Mouse (Mus musculus): ENCODE results near the gene Gli1. TPM values are rescaled to one million over a fixed set of nuclear protein-coding genes. Genes with fewer than 3 reads are reported as not detected.
A peak's percentile ranks its signal among the peaks of the same experiment; 100 is the strongest.

The Gli1 gene
- total and polyA plus RNA-seq, 3 experiments = 0.10 to 0.42 TPM; not detected in 1

GRCm38 (mm10) chr10:127339683-127340576 lies 1.8 kb downstream of the Gli1 start:
- TF ChIP-seq E2F4 (IDR thresholded peaks at IDR 0.05; ENCODE audit: insufficient replicate concordance, low read depth, low read length) (no peak), NELFE (IDR thresholded peaks at IDR 0.05; ENCODE audit: low read depth, low read length) (no peak), KAT2A (IDR thresholded peaks at IDR 0.05; ENCODE audit: insufficient replicate concordance, low read length) (no peak), MAFK (IDR thresholded peaks at IDR 0.05; ENCODE audit: insufficient replicate concordance, low read length) (no peak), CHD1 (IDR thresholded peaks at IDR 0.05; ENCODE audit: low read depth, low read length) (no peak), MEF2A (IDR thresholded peaks at IDR 0.05; ENCODE audit: borderline replicate concordance, low read depth, low read length) (no peak), JUND (conservative IDR thresholded peaks at IDR 0.05; ENCODE audit: low read depth, low read length) (no peak), PAX5 (IDR thresholded peaks at IDR 0.05; ENCODE audit: low read length) (no peak), BHLHE40 (IDR thresholded peaks at IDR 0.05; ENCODE audit: low read depth, low read length) (no peak), POLR2AphosphoS2 (IDR thresholded peaks at IDR 0.05; ENCODE audit: low read depth, low read length) (no peak)
- Histone ChIP-seq H3K9me3 (replicated peaks; ENCODE audit: low read length) (peaks cover 4% of the 10 kb centered on the region), H3K4me1 (ENCODE audit: control insufficient read depth in 1 of 2, insufficient read depth in 2 of 2) (peaks cover 0 to 31% of the 10 kb centered on the region in 2 experiments; a peak in 2 of 4 replicates), H3K27me3 (replicated peaks) (peaks cover 38% of the 10 kb centered on the region), H3K4me2 (ENCODE audit: insufficient read depth, low read depth, poor library complexity, severe bottlenecking) (peak overlapping the region; percentile 100), H3K36me3 (replicated peaks in 1 of 2; ENCODE audit: control insufficient read depth in 1 of 2, insufficient read depth in 1 of 2, low read length in 1 of 2) (no peaks in the 10 kb centered on the region), H3K4me3 (replicated peaks in 1 of 3; ENCODE audit: low read depth in 2 of 3, low read length in 2 of 3, poor library complexity in 1 of 3) (peak overlapping the region; percentile 10 to 58 (median 20)), H3K27ac (ENCODE audit: insufficient read depth, low read depth) (no peak overlapping the region), H3K79me2 (replicated peaks; ENCODE audit: control insufficient read depth, extremely low read depth, insufficient read depth, poor library complexity, severe bottlenecking) (no peaks in the 10 kb centered on the region), H3K9ac (ENCODE audit: insufficient read depth, low read depth) (peak overlapping the region; percentile 46; the same call in 1 of the 2 replicates)
- dilution Hi-C loops (cut with MboI; ENCODE audit: extremely low pct_ligation_motif_present, extremely low pct_unique_long_range_greater_than_20kb, low sequenced_read_pairs) (no loop called here), in situ Hi-C loops (cut with MboI; ENCODE audit: low pct_ligation_motif_present, low pct_unique_long_range_greater_than_20kb, low sequenced_read_pairs) (no loop called here)
- no peak for DNase-seq (ENCODE audit: extremely low read depth)

GRCm38 (mm10) chr10:127338930-127339682 lies 2.7 kb downstream of the Gli1 start:
- TF ChIP-seq UBTF (IDR thresholded peaks at IDR 0.05; ENCODE audit: low read depth, low read length) = no peak
- no peak for TF ChIP-seq POLR2AphosphoS2 (IDR thresholded peaks at IDR 0.05; ENCODE audit: low read depth, low read length)
- peak; percentile 53; the same call in 1 of the 2 replicates for TF ChIP-seq NRF1 (IDR thresholded peaks at IDR 0.05; ENCODE audit: low read depth, low read length)
- TF ChIP-seq NELFE (IDR thresholded peaks at IDR 0.05; ENCODE audit: low read depth, low read length) = peak; percentile 41; the same call in 1 of the 2 replicates
- TF ChIP-seq RAD21 (IDR thresholded peaks at IDR 0.05; ENCODE audit: low read depth, low read length) = peak; percentile 74
- TF ChIP-seq HCFC1 (IDR thresholded peaks at IDR 0.05; ENCODE audit: low read depth, low read length) = peak; percentile 24
- no peak for TF ChIP-seq MEF2A (IDR thresholded peaks at IDR 0.05; ENCODE audit: borderline replicate concordance, low read depth, low read length)
- TF ChIP-seq MYC (IDR thresholded peaks at IDR 0.05; ENCODE audit: low read depth, low read length) = peak; percentile 73; the same call in 1 of the 2 replicates
- TF ChIP-seq ZC3H11A (IDR thresholded peaks at IDR 0.05; ENCODE audit: low read depth, low read length) = no peak
- TF ChIP-seq ETS1 (conservative IDR thresholded peaks at IDR 0.05; ENCODE audit: low read depth, low read length) = no peak
- TF ChIP-seq CTCF (conservative IDR thresholded peaks at IDR 0.05 in 1 of 2, IDR thresholded peaks at IDR 0.05 in 1 of 2; ENCODE audit: low read depth in 2 of 2, low read length in 2 of 2) = peak; percentile 88 to 94
- TF ChIP-seq SMC3 (IDR thresholded peaks at IDR 0.05; ENCODE audit: low read depth, low read length) = peak; percentile 66
- peak; percentile 59; the same call in 1 of the 2 replicates for TF ChIP-seq MXI1 (IDR thresholded peaks at IDR 0.05; ENCODE audit: low read depth, low read length)
- TF ChIP-seq TCF12 (IDR thresholded peaks at IDR 0.05; ENCODE audit: low read depth, low read length) = 0 out of 2 replicates have a peak, but pooled peaks have one; percentile 29
- peak; percentile 76 for TF ChIP-seq MAZ (IDR thresholded peaks at IDR 0.05; ENCODE audit: low read depth, low read length)
- no peak; the same call in 1 of the 2 replicates for TF ChIP-seq CHD2 (IDR thresholded peaks at IDR 0.05; ENCODE audit: low read length)
- peak; percentile 16; the same call in 1 of the 2 replicates for TF ChIP-seq JUND (conservative IDR thresholded peaks at IDR 0.05; ENCODE audit: low read depth, low read length)
- no peak for TF ChIP-seq KAT2A (IDR thresholded peaks at IDR 0.05; ENCODE audit: insufficient replicate concordance, low read length)
- TF ChIP-seq SIN3A (IDR thresholded peaks at IDR 0.05; ENCODE audit: low read length) = peak; percentile 55; the same call in 1 of the 2 replicates
- no peak for TF ChIP-seq CHD1 (IDR thresholded peaks at IDR 0.05; ENCODE audit: low read depth, low read length)
- peak; percentile 37; the same call in 1 of the 2 replicates for TF ChIP-seq IRF4 (IDR thresholded peaks at IDR 0.05; ENCODE audit: low read depth, low read length)
- Histone ChIP-seq H3K4me3 (replicated peaks in 1 of 3; ENCODE audit: low read depth in 2 of 3, low read length in 2 of 3, poor library complexity in 1 of 3) (peak overlapping the region in 2 of 3 experiments; percentile 20 to 58), H3K4me2 (ENCODE audit: insufficient read depth, low read depth, poor library complexity, severe bottlenecking) (peak overlapping the region; percentile 100), H3K9me3 (replicated peaks; ENCODE audit: low read length) (no peaks in the 10 kb centered on the region), H3K27ac (ENCODE audit: insufficient read depth, low read depth) (no peak overlapping the region), H3K79me2 (replicated peaks; ENCODE audit: control insufficient read depth, extremely low read depth, insufficient read depth, poor library complexity, severe bottlenecking) (no peaks in the 10 kb centered on the region), H3K9ac (ENCODE audit: insufficient read depth, low read depth) (peak overlapping the region; percentile 46; the same call in 1 of the 2 replicates), H3K4me1 (ENCODE audit: control insufficient read depth in 1 of 2, insufficient read depth in 2 of 2) (peaks cover 0 to 31% of the 10 kb centered on the region in 2 experiments; a peak in 2 of 4 replicates), H3K36me3 (replicated peaks in 1 of 2; ENCODE audit: control insufficient read depth in 1 of 2, insufficient read depth in 1 of 2, low read length in 1 of 2) (no peaks in the 10 kb centered on the region), H3K27me3 (replicated peaks) (peaks cover 35% of the 10 kb centered on the region)
- dilution Hi-C loops (cut with MboI; ENCODE audit: extremely low pct_ligation_motif_present, extremely low pct_unique_long_range_greater_than_20kb, low sequenced_read_pairs) = no loop called here
- peak; percentile 95 for DNase-seq (ENCODE audit: extremely low read depth)
- in situ Hi-C loops (cut with MboI; ENCODE audit: low pct_ligation_motif_present, low pct_unique_long_range_greater_than_20kb, low sequenced_read_pairs) = no loop called here
